12 mouse cellular contexts compared by ENCODE assay signal in the genomic region with DNA sequence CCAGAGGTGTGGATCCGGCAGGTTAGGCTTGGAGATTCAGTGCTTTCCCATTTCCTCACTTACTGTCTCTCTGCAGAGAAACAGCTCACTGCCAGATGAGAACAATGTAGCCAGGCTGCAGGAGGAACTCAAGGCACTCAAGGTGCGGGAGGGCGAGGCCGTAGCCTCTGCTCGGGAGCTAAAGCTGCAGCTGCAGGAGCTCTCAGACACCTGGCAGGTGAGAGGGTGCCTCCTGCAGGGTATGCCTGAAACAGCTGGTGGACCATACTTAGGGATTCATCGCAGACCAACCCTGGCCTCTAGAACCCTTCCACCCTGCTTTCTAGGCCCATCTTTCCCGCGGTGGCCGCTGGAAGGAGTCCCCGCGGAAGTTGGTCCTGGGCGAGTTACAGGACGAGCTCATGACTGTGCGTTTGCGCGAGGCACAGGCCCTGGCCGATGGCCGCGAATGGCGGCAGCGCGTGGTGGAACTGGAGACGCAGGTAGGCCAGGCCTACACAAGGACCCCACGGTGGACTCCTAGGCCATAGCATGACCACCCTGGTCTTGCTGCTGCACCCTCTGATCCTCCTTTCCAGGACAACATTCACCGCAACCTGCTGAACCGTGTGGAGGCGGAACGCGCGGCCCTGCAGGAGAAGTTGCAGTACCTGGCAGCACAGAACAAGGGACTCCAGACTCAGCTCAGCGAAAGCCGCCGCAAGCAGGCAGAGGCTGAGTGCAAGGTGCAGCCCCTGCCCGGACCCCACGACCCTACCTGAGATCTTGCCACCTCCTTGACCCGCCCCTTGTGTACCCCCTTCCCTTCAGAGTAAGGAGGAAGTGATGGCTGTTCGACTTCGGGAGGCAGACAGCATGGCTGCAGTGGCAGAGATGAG. TPM values are rescaled to one million over a fixed set of nuclear protein-coding genes. Genes with fewer than 3 reads are reported as not detected.
DNase-seq lines count a peak whose midpoint lies in the region; ATAC-seq and TF ChIP-seq lines count a peak whose summit lies in the region.
"Had no signal": no experiment of that assay in that cellular context is flagged by ENCODE, and none has a peak within 500 bp of the region (broad histone marks: within the 10 kb centered on the region; RNA-seq: fewer than 3 reads in every experiment).

No protein-coding gene starts in this region.

- no peak for TF ChIP-seq EP300 in stomach, postnatal 0 days (optimal IDR thresholded peaks at IDR 0.05)

- peak overlapping the region; percentile 59 for H3K4me2 ChIP-seq in heart, embryonic 11.5 days
- peak overlapping the region; percentile 45 for H3K4me2 ChIP-seq in limb, embryonic 13.5 days (replicated peaks)
- no peak overlapping the region for H3K4me2 ChIP-seq in stomach, postnatal 0 days (replicated peaks; ENCODE audit: low read depth)

- H3K4me1 ChIP-seq in heart, embryonic 11.5 days (ENCODE audit: control insufficient read depth, insufficient read depth, low read length) = peaks cover 5% of the 10 kb centered on the region; the same call in 1 of the 2 replicates
- peaks cover 19% of the 10 kb centered on the region for H3K4me1 ChIP-seq in limb, embryonic 13.5 days
- H3K4me1 ChIP-seq in stomach, postnatal 0 days (replicated peaks; ENCODE audit: control insufficient read depth, insufficient read depth) = no peaks in the 10 kb centered on the region; the same call in 1 of the 2 replicates

- no peaks in the 10 kb centered on the region for H3K36me3 ChIP-seq in heart, embryonic 11.5 days (ENCODE audit: control insufficient read depth, insufficient read depth, low read length)
- peaks cover 54% of the 10 kb centered on the region for H3K36me3 ChIP-seq in limb, embryonic 13.5 days
- H3K36me3 ChIP-seq in stomach, postnatal 0 days (ENCODE audit: control insufficient read depth, insufficient read depth, low read length) = peaks cover 5% of the 10 kb centered on the region; the same call in 1 of the 2 replicates

- peak; percentile 43; the same call in 1 of the 2 replicates for TF ChIP-seq CTCF in stomach, postnatal 0 days (IDR thresholded peaks at IDR 0.05; ENCODE audit: low read depth)

- 11% methylated on average over 38 of the region's 38 CpGs for WGBS in heart, embryonic 11.5 days (ENCODE audit: insufficient replicate concordance)
- 15% methylated on average over 38 of the region's 38 CpGs for WGBS in limb, embryonic 13.5 days
- 51% methylated on average over 38 of the region's 38 CpGs for WGBS in stomach, postnatal 0 days

- H3K9me3 ChIP-seq in heart, embryonic 11.5 days (replicated peaks; ENCODE audit: control insufficient read depth, low read length) = no peaks in the 10 kb centered on the region
- 0 out of 2 replicates have a peak, but pooled peaks cover 4% of the 10 kb centered on the region for H3K9me3 ChIP-seq in limb, embryonic 13.5 days
- H3K9me3 ChIP-seq in stomach, postnatal 0 days (ENCODE audit: control insufficient read depth, low read length) = no peaks in the 10 kb centered on the region

- peaks cover 56% of the 10 kb centered on the region for H3K27me3 ChIP-seq in heart, embryonic 11.5 days (ENCODE audit: control insufficient read depth, insufficient read depth, low read length)
- H3K27me3 ChIP-seq in limb, embryonic 13.5 days = peaks cover 59% of the 10 kb centered on the region
- H3K27me3 ChIP-seq in stomach, postnatal 0 days (ENCODE audit: control insufficient read depth, insufficient read depth, low read length) = no peaks in the 10 kb centered on the region

- no peak overlapping the region for H3K27ac ChIP-seq in heart, embryonic 11.5 days (ENCODE audit: low read depth, low read length)
- no peak overlapping the region for H3K27ac ChIP-seq in limb, embryonic 13.5 days
- H3K27ac ChIP-seq in stomach, postnatal 0 days (replicated peaks) = no peak overlapping the region

- H3K9ac ChIP-seq in heart, embryonic 11.5 days (ENCODE audit: low read depth, low read length) = peak overlapping the region; percentile 50
- H3K9ac ChIP-seq in limb, embryonic 13.5 days = peak overlapping the region; percentile 9; the same call in 1 of the 2 replicates
- no peak overlapping the region for H3K9ac ChIP-seq in stomach, postnatal 0 days (ENCODE audit: low read length)

- ATAC-seq in heart, embryonic 11.5 days (replicated peaks; ENCODE audit: insufficient number of reproducible peaks, low FRiP score, low TSS enrichment) = no peak
- ATAC-seq in limb, embryonic 13.5 days (ENCODE audit: low FRiP score, low read depth) = no peak
- ATAC-seq in stomach, postnatal 0 days (ENCODE audit: low FRiP score, low TSS enrichment) = peak; percentile 42; the same call in 1 of the 2 replicates

- peak overlapping the region; percentile 27 for H3K4me3 ChIP-seq in heart, embryonic 11.5 days (ENCODE audit: low read depth, low read length)
- H3K4me3 ChIP-seq in limb, embryonic 13.5 days = peak overlapping the region; percentile 8
- no peak overlapping the region for H3K4me3 ChIP-seq in stomach, postnatal 0 days (ENCODE audit: low read depth, low read length)

- DNase-seq in heart, postnatal 4 days = no peak
- peak; percentile 29 for DNase-seq in right cerebral cortex, postnatal 4 days
- no peak for DNase-seq in right cerebral cortex, adult 18-20 months
- DNase-seq in stomach, postnatal 0 days (ENCODE audit: low spot score) = peak; percentile 52
- no peak for DNase-seq in adipocyte (ENCODE audit: low spot score)
- no peak for DNase-seq in spleen, postnatal 14 days (ENCODE audit: low spot score in 2 of 2)
- DNase-seq: adrenal gland, postnatal 10 days; kidney, postnatal 25 days; spleen, adult 18-20 months had no signal

RNA-seq across cellular contexts. Expression of gene Prr36, which starts 11.8 kb away (rescaled TPM):
- polyA plus RNA-seq in heart, embryonic 11.5 days (2014; fragmentation: Nextera tagmentation; extraction: Ambion mirVana) = 0.35 and 0.63 TPM in 2 replicates
- under 1 TPM; 0.05 to 0.07 TPM for total RNA-seq in heart, postnatal 4 days (2021)
- polyA plus RNA-seq in limb, embryonic 13.5 days (2015; fragmentation: Nextera tagmentation; extraction: Ambion mirVana) = 1.3 and 1.6 TPM in 2 replicates
- polyA plus RNA-seq in stomach, postnatal 0 days (2015; fragmentation: Nextera tagmentation; extraction: Ambion mirVana) = 0.52 and 0.90 TPM in 2 replicates
- total RNA-seq: monocyte, adult 5-6 weeks had no signal

RNA-seq across cellular contexts. Expression of gene Lrrc8e, which starts 21.1 kb away (rescaled TPM):
- 0.06 TPM in 1 of 2 replicates, not detected in the other for polyA plus RNA-seq in heart, embryonic 11.5 days (2014; fragmentation: Nextera tagmentation; extraction: Ambion mirVana)
- total RNA-seq in heart, postnatal 4 days (2021) = under 1 TPM; 0.14 TPM
- 0.41 and 0.62 TPM in 2 replicates for polyA plus RNA-seq in limb, embryonic 13.5 days (2015; fragmentation: Nextera tagmentation; extraction: Ambion mirVana)
- polyA plus RNA-seq in stomach, postnatal 0 days (2015; fragmentation: Nextera tagmentation; extraction: Ambion mirVana) = 9.8 and 10.6 TPM in 2 replicates
- total RNA-seq: monocyte, adult 5-6 weeks had no signal

RNA-seq across cellular contexts. Expression of gene Map2k7, which starts 33.1 kb away (rescaled TPM):
- polyA plus RNA-seq in heart, embryonic 11.5 days (2014; fragmentation: Nextera tagmentation; extraction: Ambion mirVana) = 12.5 and 14.4 TPM in 2 replicates
- 10 to 100 TPM; 66.7 to 68.9 TPM for total RNA-seq in heart, postnatal 4 days (2021)
- polyA plus RNA-seq in limb, embryonic 13.5 days (2015; fragmentation: Nextera tagmentation; extraction: Ambion mirVana) = 29.3 and 29.9 TPM in 2 replicates
- polyA plus RNA-seq in stomach, postnatal 0 days (2015; fragmentation: Nextera tagmentation; extraction: Ambion mirVana) = 15.7 and 19.8 TPM in 2 replicates

RNA-seq across cellular contexts. Expression of gene Gm49320, which starts 33.2 kb away (rescaled TPM):
- polyA plus RNA-seq in heart, embryonic 11.5 days (2014; fragmentation: Nextera tagmentation; extraction: Ambion mirVana) = 0.07 TPM in 1 of 2 replicates, not detected in the other
- total RNA-seq in heart, postnatal 4 days (2021) = under 1 TPM; 0.24 to 0.52 TPM
- 1.3 and 2.4 TPM in 2 replicates for polyA plus RNA-seq in limb, embryonic 13.5 days (2015; fragmentation: Nextera tagmentation; extraction: Ambion mirVana)
- 0.42 and 0.56 TPM in 2 replicates for polyA plus RNA-seq in stomach, postnatal 0 days (2015; fragmentation: Nextera tagmentation; extraction: Ambion mirVana)
- total RNA-seq: monocyte, adult 5-6 weeks had no signal

RNA-seq across cellular contexts. Expression of gene Evi5l, which starts 39.1 kb away (rescaled TPM):
- 10.3 and 12.7 TPM in 2 replicates for polyA plus RNA-seq in heart, embryonic 11.5 days (2014; fragmentation: Nextera tagmentation; extraction: Ambion mirVana)
- total RNA-seq in heart, postnatal 4 days (2021) = 10 to 100 TPM; 19.1 to 26.0 TPM
- polyA plus RNA-seq in limb, embryonic 13.5 days (2015; fragmentation: Nextera tagmentation; extraction: Ambion mirVana) = 31.3 and 34.0 TPM in 2 replicates
- polyA plus RNA-seq in stomach, postnatal 0 days (2015; fragmentation: Nextera tagmentation; extraction: Ambion mirVana) = 10.6 and 11.0 TPM in 2 replicates

Comparison
In these comparisons a context has a peak if more than half of its experiments do, and no peak if none do; other contexts are left out.
1. DNase-seq: peak in right cerebral cortex, postnatal 4 days (single experiment) and stomach, postnatal 0 days (single experiment); none in heart, postnatal 4 days (single experiment), right cerebral cortex, adult 18-20 months (single experiment), adipocyte (single experiment) and spleen, postnatal 14 days (0 of 2).